Mouse (Mus musculus) kidney, embryonic 15.5 days (tissue): ENCODE data around the gene Papss2. TPM values are rescaled to one million over a fixed set of nuclear protein-coding genes. Genes with fewer than 3 reads are reported as not detected.

Source experiments
- ATAC-seq: fragments of 200-750 bp; cut with Nextera tagmentation; replicated peaks from 2 replicates; pipeline ENCODE4 v1.8.0; 2017; ENCODE audit warnings: moderate TSS enrichment; ENCODE audit not compliant: low FRiP score
- H3K27ac ChIP-seq: fragments of 300-500 bp; sonication (generic); 2 replicates; pipeline ENCODE4 v1.5.1; 2015; ENCODE audit warnings: mild to moderate bottlenecking, inconsistent platforms
- H3K27me3 ChIP-seq: fragments of 300-500 bp; sonication (generic); 2 replicates; pipeline ENCODE4 v1.6.1; 2015; ENCODE audit warnings: inconsistent platforms
- H3K36me3 ChIP-seq: fragments of 300-500 bp; sonication (generic); 2 replicates; pipeline ENCODE4 v1.6.1; 2015; ENCODE audit warnings: inconsistent platforms
- H3K4me1 ChIP-seq: fragments of 300-500 bp; sonication (generic); 2 replicates; pipeline ENCODE4 v1.6.1; 2015; ENCODE audit warnings: inconsistent platforms
- H3K4me2 ChIP-seq: fragments of 300-500 bp; sonication (generic); 2 replicates; pipeline ENCODE4 v1.6.1; 2015; ENCODE audit warnings: moderate library complexity, mild to moderate bottlenecking, inconsistent platforms
- H3K4me3 ChIP-seq: fragments of 300-500 bp; sonication (generic); replicated peaks from 2 replicates; pipeline ENCODE4 v1.5.1; 2015; ENCODE audit warnings: mild to moderate bottlenecking, inconsistent platforms
- H3K9ac ChIP-seq: fragments of 300-500 bp; sonication (generic); 2 replicates; pipeline ENCODE4 v1.6.1; 2015; ENCODE audit warnings: mild to moderate bottlenecking, inconsistent platforms
- H3K9me3 ChIP-seq: fragments of 300-500 bp; sonication (generic); replicated peaks from 2 replicates; pipeline ENCODE4 v1.6.1; 2016; ENCODE audit warnings: inconsistent platforms
- polyA plus RNA-seq: library from polyadenylated mRNA; unstranded; fragments of >200 nt; fragmentation: Nextera tagmentation; extraction: Ambion mirVana; gene quantifications from 2 replicates; pipeline ENCODE4 v1.2.1, GENCODE M21; 2015

The Papss2 gene
- polyA plus RNA-seq, 1 experiment from 2014 or later = 17.2 TPM

GRCm38 (mm10) chr19:32715681-32716080 is 120.1 kb downstream of the Papss2 start:
- H3K4me3 ChIP-seq = no peak overlapping the region
- peaks cover 20% of the 10 kb centered on the region for H3K4me1 ChIP-seq
- H3K9me3 ChIP-seq = 0 out of 2 replicates have a peak, but pooled peaks cover 3% of the 10 kb centered on the region
- H3K9ac ChIP-seq = no peak overlapping the region
- H3K36me3 ChIP-seq = no peaks in the 10 kb centered on the region
- ATAC-seq = no peak
- no peak overlapping the region for H3K4me2 ChIP-seq
- H3K27me3 ChIP-seq = no peaks in the 10 kb centered on the region
- no peak overlapping the region for H3K27ac ChIP-seq

Other genes with a start within 250 kb of the Papss2 start
- gene Sgms1, start 206.1 kb upstream of the Papss2 start, polyA plus RNA-seq = 52.6 and 57.0 TPM in 2 replicates
- gene Rpl9-ps6, start 129.2 kb upstream of the Papss2 start, polyA plus RNA-seq = 103 and 128 TPM in 2 replicates
- gene Minpp1, start 110.0 kb upstream of the Papss2 start, polyA plus RNA-seq = 73.7 and 75.4 TPM in 2 replicates
- gene Atad1, start 144.0 kb downstream of the Papss2 start, polyA plus RNA-seq = 82.5 and 85.7 TPM in 2 replicates
- gene Pten, start 161.7 kb downstream of the Papss2 start, polyA plus RNA-seq = 8.3 and 8.7 TPM in 2 replicates